Mouse (Mus musculus) hindbrain, embryonic 14.5 days (tissue): Measurements from ENCODE around the gene Bcor. TPM values are rescaled to one million over a fixed set of nuclear protein-coding genes. Genes with fewer than 3 reads are reported as not detected.

Experiments
- ATAC-seq: fragments of 200-750 bp; cut with Nextera tagmentation; 2 replicates; pipeline ENCODE4 v1.8.0; 2017; ENCODE audit warnings: moderate number of reproducible peaks, mild to moderate bottlenecking, moderate TSS enrichment, moderate library complexity; ENCODE audit not compliant: low FRiP score
- DNase-seq: peaks from one replicate; pipeline ENCODE4 v3.0.0-alpha.2; 2015; ENCODE audit warnings: low spot score
- H3K27ac ChIP-seq: fragments of 300-500 bp; sonication (generic); 2 replicates; pipeline ENCODE4 v1.5.1; 2014; ENCODE audit warnings: mild to moderate bottlenecking, moderate library complexity
- H3K27me3 ChIP-seq: fragments of 300-500 bp; sonication (generic); 2 replicates; pipeline ENCODE4 v1.6.1; 2014; ENCODE audit warnings: mild to moderate bottlenecking, low read length, mixed read lengths; ENCODE audit not compliant: control insufficient read depth, insufficient read depth
- H3K36me3 ChIP-seq: fragments of 300-500 bp; sonication (generic); replicated peaks from 2 replicates; pipeline ENCODE4 v1.6.1; 2014; ENCODE audit not compliant: control insufficient read depth, insufficient read depth
- H3K4me1 ChIP-seq: fragments of 300-500 bp; sonication (generic); replicated peaks from 2 replicates; pipeline ENCODE4 v1.6.1; 2014; ENCODE audit warnings: antibody characterized with exemption, low read length, mixed read lengths; ENCODE audit not compliant: control insufficient read depth, insufficient read depth
- H3K4me2 ChIP-seq: fragments of 300-500 bp; sonication (generic); replicated peaks from 2 replicates; pipeline ENCODE4 v1.6.1; 2014; ENCODE audit warnings: mild to moderate bottlenecking, moderate library complexity
- H3K4me3 ChIP-seq: fragments of 300-500 bp; sonication (generic); replicated peaks from 2 replicates; pipeline ENCODE4 v1.5.1; 2014; ENCODE audit warnings: mild to moderate bottlenecking, low read length
- H3K9ac ChIP-seq: fragments of 300-500 bp; sonication (generic); 2 replicates; pipeline ENCODE4 v1.6.1; 2014
- H3K9me3 ChIP-seq: fragments of 300-500 bp; sonication (generic); 2 replicates; pipeline ENCODE4 v1.6.1; 2016; ENCODE audit warnings: low read length; ENCODE audit not compliant: control insufficient read depth
- WGBS: fragments of 180-500 bp; shearing (Covaris S2); extraction: QIAGEN DNeasy Blood & Tissue Kit; methylation state at CpG from one replicate; pipeline ENCODE4 v1.1.7; 2014; 5-methylcytosine and 5-hydroxymethylcytosine counted together
- polyA plus RNA-seq: library from polyadenylated mRNA; unstranded; fragments of >200 nt; fragmentation: Nextera tagmentation; extraction: Ambion mirVana; gene quantifications from 2 replicates; pipeline ENCODE4 v1.2.1, GENCODE M21; 2014

Bcor gene
- polyA plus RNA-seq, 1 experiment from 2014 or later = 17.5 TPM

DNA sequence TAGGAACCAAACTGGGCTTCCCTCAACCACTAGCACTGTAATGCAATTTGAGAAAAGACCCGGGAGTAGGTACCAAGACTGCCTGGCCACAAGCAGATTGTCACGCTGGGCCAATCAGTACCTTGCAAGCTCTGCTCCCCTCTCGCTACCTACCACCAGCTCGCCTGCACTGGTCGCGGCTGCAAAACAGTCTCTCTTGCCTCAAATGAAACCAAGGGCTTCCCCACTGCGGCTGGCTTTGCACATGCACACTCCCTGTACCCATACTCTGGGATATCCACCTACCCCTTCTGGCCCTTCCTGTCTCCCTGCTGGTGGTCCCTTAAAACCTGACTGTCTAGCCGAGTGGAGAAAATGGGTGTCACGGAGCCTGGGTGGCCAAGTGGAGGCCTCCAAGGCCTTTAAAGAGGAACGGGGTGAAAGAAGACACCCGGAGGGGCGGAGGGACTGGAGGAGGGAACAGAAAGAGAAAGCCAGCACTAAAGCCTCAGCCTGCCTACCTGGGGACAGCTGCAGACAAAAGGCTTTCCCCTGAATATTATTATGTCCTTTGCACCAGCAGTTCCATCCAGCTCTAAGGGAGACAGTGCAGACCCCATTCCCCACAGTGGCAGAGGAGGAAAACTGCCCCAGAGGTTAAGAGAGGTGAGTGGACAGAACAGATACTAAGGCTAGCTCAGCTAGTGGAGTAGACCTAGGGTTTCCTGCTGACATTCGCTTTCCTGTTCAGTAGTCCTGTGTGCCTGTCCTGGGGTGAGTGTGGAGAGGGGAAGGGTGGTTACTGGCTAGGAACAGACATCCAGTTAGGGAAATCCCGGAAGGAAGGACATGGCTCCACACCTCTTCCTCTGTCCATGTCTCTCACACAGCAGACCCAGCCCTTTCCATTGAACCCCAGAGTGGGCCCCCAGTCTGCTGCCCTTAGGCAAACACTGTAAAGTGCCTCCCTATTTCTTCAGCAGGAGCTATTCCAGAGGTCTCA is 30.0 kb downstream of the Bcor start:
- Histone ChIP-seq H3K4me2 (no peak overlapping the region), H3K4me1 (peaks cover 33% of the 10 kb centered on the region), H3K4me3 (no peak overlapping the region), H3K9me3 (no peaks in the 10 kb centered on the region), H3K27ac (no peak overlapping the region), H3K9ac (no peak overlapping the region), H3K36me3 (no peaks in the 10 kb centered on the region), H3K27me3 (peaks cover 95% of the 10 kb centered on the region)
- ATAC-seq = no peak
- 17% methylated on average over 14 of the region's 14 CpGs for WGBS
- no peak for DNase-seq

DNA sequence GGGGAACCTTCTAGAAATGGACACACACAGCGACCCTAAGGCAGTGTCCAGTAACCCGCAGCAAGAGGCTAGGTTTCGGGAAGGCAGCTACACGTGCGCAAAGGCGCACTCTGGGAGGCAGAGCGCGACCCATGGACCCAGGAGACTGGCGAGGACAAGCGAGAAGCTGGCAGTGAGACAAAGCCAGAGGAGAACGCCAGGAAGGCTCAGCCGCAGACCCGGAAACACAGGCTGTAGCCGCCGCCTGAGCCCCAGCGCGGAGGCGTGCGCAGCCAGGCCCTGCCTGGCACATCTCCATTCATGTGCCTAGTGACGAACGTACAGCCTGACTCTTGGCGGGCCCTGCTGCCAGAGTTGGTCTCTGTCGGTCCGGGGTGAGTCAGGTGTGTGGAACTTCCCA is 30.9 kb downstream of the Bcor start:
- Histone ChIP-seq H3K36me3 (no peaks in the 10 kb centered on the region), H3K4me3 (no peak overlapping the region), H3K4me1 (peaks cover 33% of the 10 kb centered on the region), H3K9me3 (no peaks in the 10 kb centered on the region), H3K4me2 (peak overlapping the region; percentile 61), H3K27ac (no peak overlapping the region), H3K9ac (no peak overlapping the region), H3K27me3 (peaks cover 95% of the 10 kb centered on the region)
- 6% methylated on average over 22 of the region's 24 CpGs for WGBS
- ATAC-seq (peak; percentile 34; the same call in 1 of the 2 replicates), DNase-seq (no peak)

DNA sequence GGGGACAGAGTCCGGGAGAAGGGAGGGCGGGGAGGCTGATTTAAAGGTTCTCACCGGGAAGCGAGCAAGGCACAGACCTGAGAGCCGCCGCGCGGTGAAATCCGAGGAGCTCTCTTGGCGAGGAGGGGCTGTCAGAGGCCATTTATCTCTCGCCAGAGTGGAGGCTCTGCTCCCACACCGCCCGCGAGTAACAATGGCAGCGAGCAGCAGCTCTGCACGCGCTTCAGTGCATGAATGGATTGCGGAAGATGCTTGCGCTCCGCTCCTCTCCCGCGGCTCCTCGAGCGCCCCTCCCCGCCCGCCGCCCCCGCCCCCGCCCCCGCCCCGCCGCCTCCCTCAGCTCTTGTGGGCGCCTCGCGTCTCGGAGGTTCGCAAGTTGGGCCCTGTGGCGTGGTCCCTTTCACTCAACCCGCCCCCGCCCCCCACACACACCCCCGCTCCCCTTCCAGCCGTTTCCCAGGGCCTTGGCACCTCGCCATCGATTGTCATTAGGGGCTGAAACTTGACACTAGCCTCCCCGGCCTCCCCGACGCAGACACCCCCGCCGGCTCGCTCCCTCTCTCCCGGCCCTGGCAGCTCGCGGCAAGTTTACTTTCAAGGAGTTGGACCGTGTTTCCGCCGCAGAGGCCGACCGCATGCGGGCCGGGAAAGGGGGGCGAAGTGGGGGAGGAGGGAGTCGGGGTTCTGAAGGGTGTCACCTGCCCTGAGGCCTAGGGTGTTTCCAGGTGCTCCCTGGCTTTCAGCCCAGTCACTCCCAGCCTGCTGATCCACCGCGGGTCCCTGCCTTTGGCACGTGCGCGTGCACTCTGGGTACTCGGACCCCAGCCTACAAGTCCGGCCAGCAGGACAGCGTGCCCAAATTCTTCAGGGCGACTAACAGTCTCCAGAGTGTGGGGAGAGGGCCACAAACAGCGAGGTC is 31.7 kb downstream of the Bcor start:
- Histone ChIP-seq H3K4me3 (peak overlapping the region; percentile 48), H3K9me3 (no peaks in the 10 kb centered on the region), H3K4me2 (peak overlapping the region; percentile 61), H3K4me1 (peaks cover 36% of the 10 kb centered on the region), H3K9ac (peak overlapping the region; percentile 81), H3K36me3 (no peaks in the 10 kb centered on the region), H3K27ac (peak overlapping the region; percentile 89), H3K27me3 (peaks cover 94% of the 10 kb centered on the region)
- 4% methylated on average over 45 of the region's 72 CpGs for WGBS
- ATAC-seq (peak; percentile 67), DNase-seq (peak; percentile 55)

DNA sequence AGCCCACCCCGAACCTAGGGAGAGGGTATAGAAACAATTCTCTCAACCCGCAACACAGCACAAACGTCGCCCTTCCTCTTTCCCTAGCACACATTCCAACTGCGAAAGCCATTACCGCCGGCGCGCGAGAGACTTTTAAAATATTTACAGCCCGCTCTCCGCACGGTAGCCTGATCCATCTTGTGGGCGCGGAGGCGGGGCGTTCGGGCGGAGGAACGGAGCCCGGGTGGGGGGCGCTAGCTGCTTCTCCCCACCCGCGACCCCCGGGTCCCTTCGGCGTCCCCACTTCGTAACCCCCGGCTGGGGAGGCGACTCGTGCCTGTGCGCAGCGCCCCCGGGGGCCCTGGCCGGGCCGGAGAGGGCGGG is 32.4 kb downstream of the Bcor start:
- Histone ChIP-seq H3K4me3 (peak overlapping the region; percentile 48), H3K9ac (peak overlapping the region; percentile 81), H3K27me3 (peaks cover 93% of the 10 kb centered on the region), H3K4me1 (peaks cover 41% of the 10 kb centered on the region), H3K9me3 (no peaks in the 10 kb centered on the region), H3K4me2 (peak overlapping the region; percentile 61), H3K36me3 (no peaks in the 10 kb centered on the region), H3K27ac (peak overlapping the region; percentile 89)
- ATAC-seq (peak; percentile 21; the same call in 1 of the 2 replicates), DNase-seq (no peak)
- WGBS = 4% methylated on average over 37 of the region's 37 CpGs

DNA sequence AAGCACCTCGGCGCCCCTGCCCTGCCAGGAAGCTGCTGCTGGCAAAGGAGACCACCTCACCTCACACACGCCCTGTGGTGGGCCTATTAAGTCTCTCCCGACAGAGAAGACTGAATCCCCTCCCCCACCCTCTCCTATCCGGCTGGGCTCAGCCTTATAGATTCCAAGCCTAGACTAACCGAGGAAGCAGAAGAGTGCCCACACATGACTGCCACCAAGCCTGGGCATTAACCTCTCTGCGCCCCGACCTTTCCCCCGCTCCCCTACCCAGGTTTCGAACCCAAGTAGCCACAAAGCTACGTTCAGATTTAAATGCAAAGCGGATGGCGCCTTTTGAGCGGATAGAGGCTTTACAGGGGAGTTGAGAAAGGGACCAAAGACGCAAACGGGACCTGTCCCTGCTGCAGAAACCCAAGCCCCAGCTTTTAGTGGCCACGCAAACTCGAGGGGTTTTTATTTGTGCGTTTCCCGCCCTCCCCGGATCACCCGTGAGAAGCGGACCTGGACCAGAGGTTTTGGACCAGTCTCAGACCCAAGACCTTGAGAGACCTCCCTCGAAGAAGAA is 33.0 kb downstream of the Bcor start:
- Histone ChIP-seq H3K9ac (peak overlapping the region; percentile 81), H3K27me3 (peaks cover 94% of the 10 kb centered on the region), H3K4me3 (peak overlapping the region; percentile 48), H3K4me1 (peaks cover 41% of the 10 kb centered on the region), H3K36me3 (no peaks in the 10 kb centered on the region), H3K27ac (peak overlapping the region; percentile 89), H3K9me3 (no peaks in the 10 kb centered on the region), H3K4me2 (peak overlapping the region; percentile 61)
- DNase-seq (no peak), ATAC-seq (no peak)
- WGBS = 2% methylated on average over 24 of the region's 24 CpGs

DNA sequence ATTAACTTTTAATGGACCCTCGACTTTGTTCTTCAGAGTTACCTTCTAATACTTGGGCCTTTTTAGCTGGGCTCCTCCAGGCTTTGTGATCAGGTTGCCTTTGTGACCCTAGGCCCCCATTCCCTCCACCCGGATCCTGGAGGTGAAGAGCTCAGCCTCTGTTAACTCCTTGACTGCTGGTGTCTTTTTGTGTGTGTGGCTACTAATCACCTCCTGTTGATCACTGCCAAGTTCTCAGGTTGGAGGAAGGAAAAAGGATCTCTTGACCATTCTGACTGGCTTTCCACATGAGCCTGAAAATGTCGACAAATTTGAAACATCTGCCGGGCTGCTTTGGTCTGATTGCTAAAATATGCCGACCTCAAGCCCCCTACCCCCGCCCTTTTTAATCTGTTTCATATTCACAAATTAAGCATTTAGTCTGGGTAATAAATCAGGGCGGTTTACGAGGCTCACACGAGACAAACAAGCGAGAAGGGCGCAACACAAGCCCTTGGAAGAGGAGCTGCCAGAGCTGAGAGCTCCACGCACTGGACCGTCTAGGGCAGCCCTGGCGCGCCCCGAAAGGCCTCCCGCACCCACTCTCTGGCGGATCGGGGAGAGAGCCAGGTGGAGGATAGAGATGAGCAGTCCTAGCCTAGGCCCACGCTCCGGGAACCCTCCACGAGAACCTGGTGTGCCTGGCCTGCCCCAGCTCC is 33.6 kb downstream of the Bcor start:
- H3K4me3 ChIP-seq = peak overlapping the region; percentile 48
- ATAC-seq (no peak), DNase-seq (no peak)
- H3K36me3 ChIP-seq = no peaks in the 10 kb centered on the region
- H3K4me2 ChIP-seq = peak overlapping the region; percentile 61
- peaks cover 41% of the 10 kb centered on the region for H3K4me1 ChIP-seq
- WGBS = 8% methylated on average over 22 of the region's 22 CpGs
- H3K27me3 ChIP-seq = peaks cover 88% of the 10 kb centered on the region
- H3K9ac ChIP-seq = peak overlapping the region; percentile 81
- no peaks in the 10 kb centered on the region for H3K9me3 ChIP-seq
- H3K27ac ChIP-seq = peak overlapping the region; percentile 89; the same call in 1 of the 2 replicates

DNA sequence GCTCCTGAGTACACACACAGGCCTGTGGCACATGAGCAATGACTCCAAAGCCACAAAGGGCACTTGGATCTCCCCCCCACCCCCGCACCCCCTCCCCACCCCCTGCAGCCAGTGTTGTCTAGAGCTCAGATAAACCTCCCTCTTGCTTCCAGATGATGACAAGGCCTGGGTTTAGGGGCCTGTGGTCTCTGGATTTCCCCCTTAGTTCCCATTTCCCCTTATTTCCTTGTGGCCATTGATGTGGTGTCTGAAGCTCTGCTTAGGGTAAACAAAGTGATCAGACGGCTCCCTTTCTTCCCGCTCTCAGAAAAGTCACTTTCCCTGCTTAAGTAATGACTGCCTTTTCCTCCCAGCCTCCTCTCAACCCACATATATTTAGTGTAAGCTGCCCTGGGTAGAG is 35.6 kb downstream of the Bcor start:
- DNase-seq (no peak), ATAC-seq (no peak)
- no peak overlapping the region for H3K27ac ChIP-seq
- H3K27me3 ChIP-seq = peaks cover 69% of the 10 kb centered on the region
- 7% methylated on average over 3 of the region's 3 CpGs for WGBS
- H3K4me3 ChIP-seq = no peak overlapping the region
- no peaks in the 10 kb centered on the region for H3K36me3 ChIP-seq
- H3K4me1 ChIP-seq = peaks cover 32% of the 10 kb centered on the region
- no peak overlapping the region for H3K4me2 ChIP-seq
- no peaks in the 10 kb centered on the region for H3K9me3 ChIP-seq
- H3K9ac ChIP-seq = no peak overlapping the region

DNA sequence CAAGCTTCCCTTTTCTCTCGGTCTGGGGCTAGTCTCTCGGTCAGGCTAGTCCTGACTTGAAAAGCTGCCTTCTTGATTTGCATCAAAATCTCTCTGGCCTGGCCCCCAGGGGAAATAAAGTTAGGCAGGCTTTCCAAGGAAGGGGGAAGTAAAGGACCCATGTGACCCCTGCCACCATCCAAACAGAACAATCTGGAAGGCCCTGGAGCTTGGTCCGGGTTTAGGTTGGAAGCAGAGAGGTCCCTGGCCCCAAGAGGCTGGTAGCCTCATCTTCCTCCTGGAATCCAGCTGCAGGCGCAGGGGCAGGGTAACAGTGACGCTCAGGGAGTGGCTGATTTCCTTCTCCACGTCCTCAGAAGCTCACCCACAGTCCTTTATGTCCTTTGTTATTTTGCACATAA is 36.5 kb downstream of the Bcor start:
- H3K4me3 ChIP-seq = no peak overlapping the region
- H3K36me3 ChIP-seq = no peaks in the 10 kb centered on the region
- H3K9ac ChIP-seq = 0 out of 2 replicates have a peak overlapping the region, but pooled peaks have one; percentile 36
- H3K27me3 ChIP-seq = peaks cover 60% of the 10 kb centered on the region
- 9% methylated on average over 6 of the region's 6 CpGs for WGBS
- no peak overlapping the region for H3K27ac ChIP-seq
- H3K4me1 ChIP-seq = peaks cover 31% of the 10 kb centered on the region
- H3K9me3 ChIP-seq = no peaks in the 10 kb centered on the region
- no peak for DNase-seq
- ATAC-seq = no peak
- peak overlapping the region; percentile 19 for H3K4me2 ChIP-seq
